Mouse (Mus musculus) forebrain, embryonic 11.5 days (tissue): ENCODE measurements around the gene E2f4. TPM values are rescaled to one million over a fixed set of nuclear protein-coding genes. Genes with fewer than 3 reads are reported as not detected.

Experiments
- ATAC-seq: fragments of 200-750 bp; cut with Nextera tagmentation; replicated peaks from 2 replicates; pipeline ENCODE4 v1.8.0; 2017; ENCODE audit warnings: moderate TSS enrichment; ENCODE audit not compliant: low FRiP score
- DNase-seq: peaks from one replicate; pipeline ENCODE4 v3.0.0-alpha.2; 2017; ENCODE audit warnings: low spot score
- H3K27ac ChIP-seq: fragments of 300-500 bp; sonication (generic); 2 replicates; pipeline ENCODE4 v1.5.1; 2014; ENCODE audit warnings: low read depth, low read length
- H3K27me3 ChIP-seq: fragments of 300-500 bp; sonication (generic); 2 replicates; pipeline ENCODE4 v1.6.1; 2014; ENCODE audit warnings: mild to moderate bottlenecking, low read length, mixed read lengths; ENCODE audit not compliant: control insufficient read depth, insufficient read depth
- H3K36me3 ChIP-seq: fragments of 300-500 bp; sonication (generic); 2 replicates; pipeline ENCODE4 v1.6.1; 2014; ENCODE audit warnings: mild to moderate bottlenecking, low read length, moderate library complexity, mixed read lengths; ENCODE audit not compliant: control insufficient read depth, insufficient read depth
- H3K4me1 ChIP-seq: fragments of 300-500 bp; sonication (generic); replicated peaks from 2 replicates; pipeline ENCODE4 v1.6.1; 2014; ENCODE audit warnings: low read length, mixed read lengths; ENCODE audit not compliant: control insufficient read depth, insufficient read depth
- H3K4me2 ChIP-seq: fragments of 300-500 bp; sonication (generic); 2 replicates; pipeline ENCODE4 v1.6.1; 2014; ENCODE audit warnings: low read depth, mild to moderate bottlenecking, low read length, moderate library complexity, mixed read lengths; ENCODE audit not compliant: severe bottlenecking
- H3K4me3 ChIP-seq: fragments of 300-500 bp; sonication (generic); 2 replicates; pipeline ENCODE4 v1.5.1; 2014; ENCODE audit warnings: low read depth, low read length
- H3K9ac ChIP-seq: fragments of 300-500 bp; sonication (generic); 2 replicates; pipeline ENCODE4 v1.6.1; 2014; ENCODE audit warnings: low read length
- H3K9me3 ChIP-seq: fragments of 300-500 bp; sonication (generic); 2 replicates; pipeline ENCODE4 v1.6.1; 2016; ENCODE audit warnings: low read length, mixed read lengths; ENCODE audit not compliant: control insufficient read depth
- WGBS: fragments of 180-500 bp; shearing (Covaris S2); extraction: QIAGEN DNeasy Blood & Tissue Kit; methylation state at CpG from one replicate; pipeline ENCODE4 v1.1.7; 2014; 5-methylcytosine and 5-hydroxymethylcytosine counted together
- polyA plus RNA-seq: library from polyadenylated mRNA; unstranded; fragments of >200 nt; fragmentation: Nextera tagmentation; extraction: Ambion mirVana; gene quantifications from 2 replicates; pipeline ENCODE4 v1.2.1, GENCODE M21; 2014

Gene E2f4
- polyA plus RNA-seq, 1 experiment from 2014 or later, result 122 TPM

- Histone ChIP-seq H3K36me3 (no peaks in the 10 kb centered on the region; the same call in 1 of the 2 replicates), H3K9ac (no peak overlapping the region), H3K27ac (no peak overlapping the region), H3K4me2 (no peak overlapping the region), H3K9me3 (no peaks in the 10 kb centered on the region), H3K27me3 (no peaks in the 10 kb centered on the region), H3K4me3 (no peak overlapping the region), H3K4me1 (no peaks in the 10 kb centered on the region)
- WGBS, result 80% methylated on average over 9 of the region's 9 CpGs
- ATAC-seq (peak; percentile 29; the same call in 1 of the 2 replicates), DNase-seq (no peak)
These were observed 16.3 kb downstream of the E2f4 start for GRCm38 (mm10) chr8:105313622-105314402.

GRCm38 (mm10) chr8:105315073-105315769 lies 17.8 kb downstream of the E2f4 start:
- Histone ChIP-seq H3K27ac (no peak overlapping the region), H3K9me3 (no peaks in the 10 kb centered on the region)

GRCm38 (mm10) chr8:105317941-105318340 lies 20.5 kb downstream of the E2f4 start:
- no peaks in the 10 kb centered on the region for H3K4me1 ChIP-seq
- no peak overlapping the region for H3K4me2 ChIP-seq
- no peak overlapping the region for H3K4me3 ChIP-seq
- H3K27ac ChIP-seq, result no peak overlapping the region
- no peak for ATAC-seq
- WGBS, result 88% methylated on average over 4 of the region's 4 CpGs
- no peaks in the 10 kb centered on the region; the same call in 1 of the 2 replicates for H3K36me3 ChIP-seq
- DNase-seq, result no peak
- H3K27me3 ChIP-seq, result no peaks in the 10 kb centered on the region
- no peak overlapping the region for H3K9ac ChIP-seq
- H3K9me3 ChIP-seq, result no peaks in the 10 kb centered on the region

More at GRCm38 (mm10) chr8:105315073-105315769, 17.8 kb downstream of the E2f4 start:
- no peak overlapping the region for H3K9ac ChIP-seq
- H3K4me2 ChIP-seq, result no peak overlapping the region
- no peak overlapping the region for H3K4me3 ChIP-seq
- DNase-seq (no peak), ATAC-seq (no peak)
- no peaks in the 10 kb centered on the region; the same call in 1 of the 2 replicates for H3K36me3 ChIP-seq
- WGBS, result 93% methylated on average over 18 of the region's 18 CpGs
- no peaks in the 10 kb centered on the region for H3K4me1 ChIP-seq
- no peaks in the 10 kb centered on the region for H3K27me3 ChIP-seq

- 84% methylated on average over 11 of the region's 11 CpGs for WGBS
- no peak for ATAC-seq
- Histone ChIP-seq H3K9ac (no peak overlapping the region), H3K36me3 (no peaks in the 10 kb centered on the region; the same call in 1 of the 2 replicates), H3K4me2 (no peak overlapping the region), H3K27ac (no peak overlapping the region), H3K9me3 (no peaks in the 10 kb centered on the region), H3K4me1 (no peaks in the 10 kb centered on the region), H3K27me3 (no peaks in the 10 kb centered on the region), H3K4me3 (no peak overlapping the region)
- DNase-seq, result peak; percentile 42
These were observed 21.3 kb downstream of the E2f4 start for GRCm38 (mm10) chr8:105318662-105319190.

GRCm38 (mm10) chr8:105323183-105323582 lies 25.7 kb downstream of the E2f4 start:
- H3K36me3 ChIP-seq, result no peaks in the 10 kb centered on the region; the same call in 1 of the 2 replicates
- no peak overlapping the region for H3K27ac ChIP-seq
- no peaks in the 10 kb centered on the region for H3K9me3 ChIP-seq
- H3K4me2 ChIP-seq, result no peak overlapping the region
- no peaks in the 10 kb centered on the region for H3K27me3 ChIP-seq
- no peak overlapping the region for H3K9ac ChIP-seq
- H3K4me3 ChIP-seq, result no peak overlapping the region
- WGBS, result 90% methylated on average over 4 of the region's 4 CpGs
- DNase-seq (peak; percentile 9), ATAC-seq (no peak)
- H3K4me1 ChIP-seq, result peaks cover 7% of the 10 kb centered on the region; the same call in 1 of the 2 replicates

- Histone ChIP-seq H3K9ac (peak overlapping the region; percentile 75), H3K36me3 (no peaks in the 10 kb centered on the region; the same call in 1 of the 2 replicates), H3K27ac (no peak overlapping the region), H3K9me3 (no peaks in the 10 kb centered on the region), H3K4me1 (peaks cover 7% of the 10 kb centered on the region; the same call in 1 of the 2 replicates), H3K4me3 (peak overlapping the region; percentile 78), H3K27me3 (no peaks in the 10 kb centered on the region), H3K4me2 (peak overlapping the region; percentile 73)
- DNase-seq (no peak), ATAC-seq (peak; percentile 76)
- WGBS, result 1% methylated on average over 12 of the region's 12 CpGs
These were observed 28.2 kb downstream of the E2f4 start for GRCm38 (mm10) chr8:105325641-105326093.

- peak within 1 kb of the TSS; percentile 55; the same call in 1 of the 2 replicates for H3K27ac ChIP-seq
- peaks cover 2% of the 10 kb centered on the region for H3K36me3 ChIP-seq
- H3K27me3 ChIP-seq, result no peaks in the 10 kb centered on the region
- 1% methylated on average over 36 of the region's 36 CpGs for WGBS
- H3K4me2 ChIP-seq, result peak within 1 kb of the TSS; percentile 73
- peak within 1 kb of the TSS; percentile 78 for H3K4me3 ChIP-seq
- peak; percentile 97 for DNase-seq
- ATAC-seq, result peak; percentile 94
- no peaks in the 10 kb centered on the region for H3K9me3 ChIP-seq
- peak within 1 kb of the TSS; percentile 75 for H3K9ac ChIP-seq
- peaks cover 7% of the 10 kb centered on the region; the same call in 1 of the 2 replicates for H3K4me1 ChIP-seq
These were observed 28.7 kb downstream of the E2f4 start, which contains the start of the genes Lrrc29 and Tmem208 for GRCm38 (mm10) chr8:105326141-105326672. Gene Lrrc29 (minus strand): TSS chr8:105326278. Gene Tmem208 (plus strand): TSS chr8:105326354.

- Histone ChIP-seq H3K4me2 (peak overlapping the region; percentile 73), H3K36me3 (peaks cover 7% of the 10 kb centered on the region), H3K9me3 (no peaks in the 10 kb centered on the region), H3K4me1 (peaks cover 7% of the 10 kb centered on the region; the same call in 1 of the 2 replicates), H3K9ac (peak overlapping the region; percentile 75), H3K27me3 (no peaks in the 10 kb centered on the region), H3K27ac (no peak overlapping the region), H3K4me3 (peak overlapping the region; percentile 78)
- WGBS, result 47% methylated on average over 6 of the region's 6 CpGs
- ATAC-seq, result no peak
- DNase-seq, result no peak
These were observed 29.5 kb downstream of the E2f4 start for GRCm38 (mm10) chr8:105326968-105327367.
